Mouse (Mus musculus) frontal cortex, postnatal 14 days (tissue): ENCODE results near the gene H2-Oa.

Experiments used
- DNase-seq, 2 experiments: peaks; one replicate each; pipeline ENCODE4 v3.0.0; 2022; ENCODE audit warnings: low spot score in 2 of 2

The H2-Oa gene

DNA sequence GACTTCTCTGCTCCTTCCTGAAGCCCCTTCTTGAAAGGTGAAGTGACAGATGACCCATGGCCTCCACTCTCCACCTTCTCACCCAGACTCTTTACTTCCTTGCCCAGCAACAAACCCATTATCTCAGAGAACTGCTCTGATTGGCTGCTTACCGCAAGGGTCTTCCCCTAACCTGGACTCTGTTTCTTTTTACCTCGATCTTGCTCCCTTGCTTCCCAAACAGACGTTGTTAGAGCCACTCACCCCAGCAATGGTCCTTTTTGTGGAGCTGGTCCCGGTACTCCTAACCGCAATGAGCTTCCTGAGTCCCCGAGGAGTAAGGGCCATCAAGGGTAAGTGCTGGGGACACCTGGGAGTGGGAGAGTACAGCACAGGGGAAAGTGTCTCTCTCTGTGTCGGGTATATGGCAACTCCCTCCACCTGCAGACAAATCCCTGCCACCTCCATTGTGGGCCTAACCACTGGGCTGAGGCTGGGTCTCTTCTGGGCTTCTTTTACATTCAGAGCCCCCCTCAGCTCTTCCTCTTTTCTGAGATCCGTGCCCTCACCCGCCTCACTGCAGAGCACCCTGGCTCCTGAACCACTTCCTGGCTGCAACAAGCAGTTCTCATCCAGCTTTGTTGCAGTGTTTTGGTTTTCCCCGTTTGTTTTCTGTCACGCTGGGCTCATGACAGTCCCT is at the start of gene H2-Oa:
Gene H2-Oa (plus strand): TSS at position 144 of the 679 bp plus-strand sequence.
- no peak for DNase-seq

DNA sequence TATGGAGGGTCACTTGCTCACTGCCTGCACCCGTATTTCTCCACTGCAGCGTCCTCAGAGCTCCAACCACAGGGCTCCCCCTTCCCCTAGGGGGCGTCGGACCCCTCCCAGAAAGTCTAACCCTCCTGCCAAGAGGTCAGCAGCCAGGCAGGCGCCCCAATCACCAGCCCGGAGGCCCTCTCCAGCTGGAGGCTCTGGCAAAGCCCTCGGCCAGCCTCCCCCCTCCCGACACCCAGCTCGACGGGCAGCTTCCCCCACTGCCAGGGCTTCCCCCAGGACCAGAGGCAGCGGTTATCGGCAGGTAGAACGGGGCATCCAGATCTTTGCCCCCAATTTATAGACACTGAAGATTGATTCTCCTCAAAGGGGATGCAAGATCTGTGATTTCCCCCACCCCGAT is 46.2 kb upstream of the H2-Oa start:
- DNase-seq, result no peak

DNA sequence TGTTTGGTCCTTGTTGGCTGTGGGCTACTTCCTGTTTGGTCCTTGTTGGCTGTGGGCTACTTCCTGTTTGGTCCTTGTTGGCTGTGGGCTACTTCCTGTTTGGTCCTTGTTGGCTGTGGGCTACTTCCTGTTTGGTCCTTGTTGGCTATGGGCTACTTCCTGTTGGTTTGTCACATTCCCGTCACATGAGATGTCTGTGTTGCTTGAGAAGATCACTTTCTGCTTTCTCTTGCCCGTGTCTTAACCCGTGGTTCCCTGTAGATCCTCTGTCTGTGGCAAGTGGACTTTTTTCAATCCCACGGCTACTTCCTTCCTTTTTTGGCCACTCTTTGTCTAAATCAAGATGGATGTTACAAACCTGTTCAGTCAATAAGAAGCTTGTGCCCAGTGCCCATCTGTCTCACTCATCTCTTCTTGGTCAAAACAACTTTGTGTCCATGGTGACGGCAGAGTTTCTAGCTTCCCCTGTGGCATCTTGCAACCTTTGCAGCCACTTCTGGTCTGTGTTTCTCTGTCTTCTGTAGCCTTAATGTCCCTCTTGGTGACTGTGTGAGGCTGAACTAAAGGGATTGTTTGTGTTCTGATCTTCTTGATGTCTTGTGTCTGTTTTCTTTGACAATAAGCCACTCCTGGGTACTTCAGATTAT is 44.6 kb upstream of the H2-Oa start:
- no peak for DNase-seq

DNA sequence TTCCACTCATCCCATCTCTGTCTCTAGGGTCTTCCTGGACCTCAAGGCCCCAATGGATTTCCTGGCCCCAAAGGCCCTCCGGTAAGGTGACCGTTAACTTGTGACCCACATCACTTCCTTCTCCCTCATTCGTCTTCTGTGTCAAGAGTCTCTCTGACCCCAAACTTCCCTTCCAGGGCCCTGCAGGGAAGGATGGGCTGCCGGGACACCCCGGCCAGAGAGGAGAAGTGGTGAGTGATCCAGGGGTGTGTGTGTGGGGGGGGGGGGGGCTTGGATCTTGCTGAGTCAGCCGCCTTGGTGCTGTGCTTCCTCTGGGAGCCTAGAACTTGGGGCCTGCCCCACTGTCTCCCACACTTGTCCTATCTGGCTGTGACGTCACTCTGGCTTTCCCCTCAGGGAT is 34.9 kb upstream of the H2-Oa start:
- DNase-seq, result no peak

DNA sequence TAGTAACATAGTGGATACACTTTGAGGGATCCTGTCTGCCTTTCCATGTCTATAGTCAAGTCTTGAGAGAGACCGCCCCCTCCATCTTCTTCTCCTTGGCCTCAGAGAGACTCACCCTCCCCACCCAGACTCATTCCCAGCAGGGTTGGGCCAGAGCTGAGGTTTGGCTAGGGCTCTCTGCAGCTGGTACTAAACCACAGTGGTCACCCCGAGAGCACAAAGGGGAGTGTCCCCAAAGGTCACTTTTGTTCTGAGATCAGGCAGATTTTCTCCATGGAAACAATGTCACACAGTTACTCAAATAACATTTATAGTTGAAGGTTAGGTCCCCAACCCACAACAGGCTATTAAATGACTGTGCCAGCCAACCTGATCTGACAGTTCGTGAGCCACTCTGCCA is 23.3 kb upstream of the H2-Oa start:
- no peak for DNase-seq

DNA sequence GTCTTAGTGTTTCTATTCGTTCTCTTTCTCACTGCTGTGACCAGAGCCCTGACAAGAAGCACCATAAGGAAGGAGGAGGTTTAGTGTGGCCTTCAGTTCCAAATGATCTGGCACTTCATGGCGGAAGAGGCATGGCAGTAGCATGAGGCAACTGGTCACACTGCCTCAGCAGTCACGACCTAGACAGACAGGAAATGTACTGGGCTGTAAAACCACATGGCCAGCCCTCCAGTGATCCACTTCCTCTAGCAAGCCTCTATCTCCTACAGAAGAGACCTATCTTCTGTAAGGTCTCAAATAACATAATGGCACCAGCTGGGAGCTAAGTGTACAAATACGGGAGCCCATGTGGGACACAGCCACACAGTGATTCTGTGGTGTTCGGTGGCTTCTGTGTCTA is 20.0 kb upstream of the H2-Oa start:
- no peak for DNase-seq

DNA sequence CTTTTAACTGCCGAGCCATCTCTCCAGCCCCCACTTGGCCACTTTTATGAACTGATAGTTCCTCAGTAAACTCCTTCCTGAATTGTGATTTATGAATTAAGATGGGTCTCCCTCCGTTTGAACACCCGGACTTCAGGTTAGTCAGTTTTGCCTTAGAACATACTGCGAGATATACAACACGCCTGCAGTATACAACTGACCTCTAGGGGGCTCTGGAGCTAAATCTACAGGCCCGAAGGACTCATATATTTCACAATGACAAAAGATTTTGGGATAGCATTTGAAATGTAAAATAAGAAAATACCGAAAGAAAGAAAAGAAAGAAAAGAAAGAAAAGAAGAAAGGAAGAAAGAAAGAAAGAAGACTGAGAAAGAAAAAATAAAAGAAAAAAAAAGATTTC is 16.9 kb upstream of the H2-Oa start:
- DNase-seq, result peak in 1 of 2 experiments; percentile 59

DNA sequence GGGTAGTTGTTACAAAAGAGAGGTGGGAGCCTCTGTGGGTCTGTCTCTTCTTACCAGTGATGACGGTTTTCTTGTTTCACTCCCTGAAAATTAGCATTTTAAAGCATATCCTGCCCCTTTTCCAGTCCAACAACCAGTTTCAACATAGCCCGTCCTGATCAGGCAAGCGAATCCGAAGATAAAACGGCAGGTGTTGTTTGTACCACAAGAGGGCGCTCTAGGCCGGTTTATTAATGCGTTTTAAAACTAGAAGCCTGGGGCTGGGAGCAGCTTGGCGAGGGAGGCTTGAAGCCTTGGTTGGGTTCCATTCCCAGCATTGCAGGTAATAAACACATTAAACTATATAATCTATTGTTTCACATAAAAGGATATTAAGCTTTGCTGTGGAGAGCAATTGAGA is 14.6 kb upstream of the H2-Oa start:
- peak; percentile 32 to 66 for DNase-seq

DNA sequence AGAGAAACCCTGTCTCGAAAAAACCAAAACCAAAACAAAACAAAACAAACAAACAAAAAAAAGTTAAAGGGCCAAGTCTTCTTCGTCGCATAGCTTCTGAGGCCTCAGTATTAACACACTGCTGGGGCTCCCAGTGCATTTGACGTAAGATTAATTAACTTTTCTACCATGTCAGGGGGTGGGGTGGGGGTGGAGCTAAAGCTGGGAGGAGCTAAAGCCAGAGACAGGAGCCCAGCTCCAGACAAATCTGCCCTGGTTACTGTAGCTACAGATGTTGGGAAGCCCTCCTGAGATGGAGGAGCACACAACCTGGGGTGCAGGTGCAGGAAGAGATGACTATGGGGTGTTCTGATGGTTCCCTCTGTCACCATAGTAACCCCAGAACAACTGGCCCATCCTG is 14.0 kb upstream of the H2-Oa start:
- no peak for DNase-seq

DNA sequence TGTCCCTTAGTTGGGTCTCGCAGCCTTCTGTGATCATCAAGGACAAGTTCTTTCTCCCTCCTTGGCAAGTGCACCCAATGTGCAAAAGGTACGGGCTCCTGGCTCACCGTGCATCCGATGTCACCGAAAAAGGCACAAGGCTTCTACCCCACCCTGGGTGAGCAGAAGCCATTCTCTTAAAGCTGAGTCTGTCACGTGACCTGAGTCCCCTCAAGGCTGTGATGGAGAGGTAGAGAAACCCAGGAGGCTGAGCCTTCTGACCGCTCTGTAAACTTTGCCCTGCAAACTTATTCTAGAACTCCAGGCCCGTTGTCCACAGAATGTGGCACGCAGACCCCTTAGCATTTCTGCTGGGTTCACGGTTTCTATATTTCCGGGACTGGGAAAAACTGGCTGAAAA is 13.1 kb upstream of the H2-Oa start:
- DNase-seq, result no peak

DNA sequence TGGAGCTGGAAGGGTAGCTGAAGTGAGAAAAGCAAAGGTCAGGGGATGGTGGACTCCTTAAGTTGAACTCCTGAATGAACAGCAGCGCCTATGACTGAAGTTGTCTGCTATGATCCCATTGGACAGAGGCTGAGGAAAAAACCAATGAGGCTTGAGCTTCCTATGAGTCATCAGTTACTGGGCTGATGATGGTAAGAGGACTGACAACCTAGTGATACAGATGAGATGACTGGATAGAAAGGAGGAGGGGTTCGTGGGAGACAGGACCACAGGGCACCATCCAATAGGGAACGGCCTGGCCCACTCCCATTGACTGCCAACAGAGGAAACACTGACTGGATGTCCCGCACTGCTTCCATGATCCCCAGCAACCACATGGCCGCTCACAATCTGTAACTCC is 12.5 kb upstream of the H2-Oa start:
- peak in 1 of 2 experiments; percentile 14 for DNase-seq

DNA sequence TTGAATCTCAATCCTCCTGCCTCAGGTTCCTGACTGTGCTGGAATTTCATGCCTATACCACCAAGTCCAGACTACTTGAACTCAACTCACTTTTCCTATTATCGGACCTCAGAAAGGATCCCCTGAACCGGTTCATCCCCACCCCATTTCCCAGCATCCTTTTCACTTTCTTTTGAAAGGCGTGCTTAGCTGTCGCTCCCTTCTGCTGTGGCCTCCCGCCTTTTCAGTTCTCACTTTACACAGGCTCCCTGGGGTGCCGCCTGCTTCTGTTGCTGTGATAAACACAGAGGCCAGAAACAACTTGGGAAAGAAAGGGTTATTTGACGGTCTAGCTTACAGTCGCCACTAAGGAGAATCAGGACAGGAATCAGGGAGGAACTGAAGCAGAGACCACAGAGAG is 9.0 kb upstream of the H2-Oa start:
- no peak for DNase-seq

DNA sequence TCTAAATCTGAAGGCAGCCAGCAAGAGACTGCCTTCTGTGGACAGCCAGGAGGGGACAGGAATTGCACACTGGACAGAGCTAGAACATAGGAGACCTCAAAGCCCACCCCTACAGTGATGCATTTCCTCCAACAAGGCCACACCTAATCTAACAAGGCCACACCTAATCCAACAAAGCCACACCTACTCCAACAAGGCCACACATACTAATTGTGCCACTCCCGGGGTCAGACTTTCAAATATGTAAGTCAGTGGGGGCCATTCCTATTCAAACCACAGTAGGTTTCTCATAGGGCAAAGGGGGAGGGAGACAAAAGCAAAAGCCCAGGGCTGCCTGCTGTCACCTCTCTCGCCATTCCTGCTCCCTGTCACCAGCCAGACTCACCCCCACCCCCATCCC is 4.8 kb upstream of the H2-Oa start:
- no peak for DNase-seq

DNA sequence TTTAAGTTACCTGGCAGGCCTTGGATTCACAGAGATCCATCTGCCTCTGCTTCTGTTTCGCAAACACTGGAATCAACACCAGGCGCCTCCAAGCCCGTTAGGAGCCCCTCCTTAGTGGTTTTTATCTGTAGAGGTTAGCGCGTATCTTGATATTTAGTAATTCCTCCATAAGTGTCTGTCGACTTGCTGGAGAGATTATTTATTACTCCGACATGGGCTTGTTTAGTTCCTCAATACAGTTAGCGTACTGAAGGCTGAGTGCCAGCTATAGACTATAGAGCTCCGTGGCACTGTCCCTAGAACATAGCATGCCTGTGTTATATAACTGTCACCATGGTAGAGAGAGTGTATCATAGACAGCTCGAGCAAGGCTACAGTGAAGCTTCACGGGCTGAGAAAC is 4.0 kb upstream of the H2-Oa start:
- DNase-seq, result no peak

DNA sequence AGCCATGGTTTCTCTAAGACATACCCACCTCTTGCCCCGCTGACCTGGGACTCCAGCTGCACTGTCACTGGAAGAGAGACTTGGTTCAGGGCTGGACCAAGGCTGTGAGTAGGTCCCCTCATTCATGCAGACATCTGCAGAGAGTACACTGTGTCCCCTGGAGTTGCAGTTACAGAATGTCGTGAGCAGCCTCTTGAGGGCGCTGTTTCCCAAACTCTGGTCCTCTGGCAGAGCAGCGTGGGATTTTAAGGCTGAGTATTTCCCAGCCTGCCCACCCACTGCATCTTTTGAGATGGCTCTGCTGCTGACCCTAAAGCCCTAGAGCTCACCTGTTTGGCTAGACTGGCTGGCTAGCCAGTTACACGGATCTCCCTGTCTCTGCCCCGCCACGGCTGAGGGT is 1.2 kb upstream of the H2-Oa start:
- no peak for DNase-seq

DNA sequence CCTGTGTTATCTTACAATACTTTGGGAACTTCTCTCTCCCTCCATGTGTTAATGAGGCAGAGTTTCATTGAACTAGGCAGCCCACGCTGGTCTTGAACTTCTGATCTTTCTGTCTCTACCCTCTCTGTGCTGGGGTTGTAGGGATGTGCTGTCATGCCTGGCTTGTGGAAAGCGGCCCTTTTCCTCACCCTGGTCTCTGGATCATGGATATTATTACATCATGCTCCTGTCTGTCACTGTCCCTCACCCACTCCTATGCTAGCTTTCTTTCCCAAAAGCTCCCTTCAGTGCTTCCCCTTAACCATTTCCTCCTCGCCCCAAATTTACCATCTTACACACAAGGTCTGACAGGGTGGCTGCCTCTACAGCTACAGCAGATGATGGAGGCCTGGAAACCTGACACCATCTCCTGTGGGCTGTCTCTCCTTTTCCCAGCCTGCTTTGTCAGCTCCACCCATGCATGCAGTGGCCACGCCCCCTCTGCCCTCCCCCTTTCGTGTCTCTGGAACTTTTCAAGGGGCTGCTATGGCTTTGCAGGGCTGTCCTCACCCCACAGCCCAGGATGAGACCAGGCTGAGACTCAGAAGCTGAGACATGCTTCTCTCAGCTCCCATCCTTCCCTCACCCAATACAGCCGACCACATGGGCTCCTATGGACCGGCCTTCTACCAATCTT is 1.2 kb downstream of the H2-Oa start:
- DNase-seq, result no peak

DNA sequence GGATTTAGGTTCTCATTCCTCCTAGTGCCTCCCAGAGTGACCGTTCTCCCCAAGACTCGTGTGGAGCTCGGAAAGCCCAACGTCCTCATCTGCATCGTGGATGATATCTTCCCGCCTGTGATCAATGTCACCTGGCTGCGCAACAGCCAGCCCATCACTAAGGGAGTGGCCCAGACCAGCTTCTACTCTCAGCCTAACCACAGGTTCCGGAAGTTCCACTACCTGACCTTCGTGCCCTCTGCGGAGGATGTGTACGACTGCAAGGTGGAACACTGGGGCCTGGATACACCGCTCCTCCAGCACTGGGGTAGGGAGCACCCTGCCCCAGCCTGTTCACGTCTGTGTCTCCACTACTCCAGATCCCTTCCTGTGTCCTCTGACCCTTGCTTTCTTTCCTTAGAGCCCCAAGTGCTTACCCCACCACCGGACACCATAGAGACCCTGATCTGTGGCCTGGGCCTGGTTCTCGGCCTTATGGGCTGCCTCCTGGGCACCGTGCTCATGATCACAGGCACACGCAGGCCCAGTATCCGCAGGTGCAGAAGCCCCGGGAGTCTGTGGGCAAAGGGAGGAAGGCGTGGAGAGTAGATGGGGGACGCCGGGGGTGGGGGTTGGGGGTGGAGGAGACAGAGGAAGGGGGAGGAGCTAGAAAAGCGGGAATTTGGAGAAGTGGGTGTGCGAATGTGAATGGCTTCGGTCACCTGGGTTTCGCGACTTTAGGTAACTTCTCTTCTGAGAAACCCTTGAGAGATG is 2.3 kb downstream of the H2-Oa start:
- DNase-seq, result no peak

DNA sequence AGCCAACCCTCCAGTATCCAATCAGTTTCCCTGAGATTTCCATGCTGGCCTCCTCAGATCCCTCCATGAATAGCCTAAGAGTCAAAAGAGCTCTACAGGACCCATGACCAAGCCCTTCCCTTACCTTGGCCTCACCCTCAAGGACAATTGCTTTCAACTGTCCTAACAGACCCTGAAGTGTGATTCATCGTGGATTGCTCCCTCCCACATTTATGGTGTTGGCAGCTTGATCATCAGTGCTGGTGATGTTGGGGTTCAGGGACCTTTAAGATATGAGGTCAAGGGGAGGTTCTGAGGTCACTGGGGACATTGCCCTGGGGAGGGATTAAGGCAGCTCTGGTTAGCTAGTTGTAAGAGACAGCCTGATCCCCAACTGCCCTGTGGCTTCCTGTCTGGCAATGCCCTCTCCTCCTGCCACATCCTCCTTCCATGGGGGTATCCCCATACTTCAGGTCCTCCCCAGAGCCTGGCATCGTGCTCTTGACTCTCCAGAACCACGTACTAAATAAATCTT is 4.4 kb downstream of the H2-Oa start:
- DNase-seq, result no peak

DNA sequence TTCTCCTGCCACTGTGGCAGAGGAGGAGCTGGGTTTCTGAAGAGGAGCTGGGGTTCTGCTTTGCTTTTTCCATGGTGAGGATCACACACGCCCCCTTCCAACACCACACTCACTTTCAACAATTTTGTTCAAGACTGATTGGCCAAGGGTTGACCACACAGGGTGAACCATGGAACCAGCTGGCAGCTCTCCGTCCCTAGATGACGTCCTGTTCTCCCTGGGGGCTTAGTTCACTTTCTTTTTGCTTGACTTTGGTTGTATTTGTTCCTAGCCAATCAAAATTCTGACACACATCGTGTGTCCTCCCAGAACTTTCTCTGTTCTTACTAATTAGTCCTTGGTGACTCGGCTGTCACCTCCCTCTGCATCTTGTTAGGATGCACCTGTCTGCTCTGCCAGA is 5.1 kb downstream of the H2-Oa start:
- no peak for DNase-seq

DNA sequence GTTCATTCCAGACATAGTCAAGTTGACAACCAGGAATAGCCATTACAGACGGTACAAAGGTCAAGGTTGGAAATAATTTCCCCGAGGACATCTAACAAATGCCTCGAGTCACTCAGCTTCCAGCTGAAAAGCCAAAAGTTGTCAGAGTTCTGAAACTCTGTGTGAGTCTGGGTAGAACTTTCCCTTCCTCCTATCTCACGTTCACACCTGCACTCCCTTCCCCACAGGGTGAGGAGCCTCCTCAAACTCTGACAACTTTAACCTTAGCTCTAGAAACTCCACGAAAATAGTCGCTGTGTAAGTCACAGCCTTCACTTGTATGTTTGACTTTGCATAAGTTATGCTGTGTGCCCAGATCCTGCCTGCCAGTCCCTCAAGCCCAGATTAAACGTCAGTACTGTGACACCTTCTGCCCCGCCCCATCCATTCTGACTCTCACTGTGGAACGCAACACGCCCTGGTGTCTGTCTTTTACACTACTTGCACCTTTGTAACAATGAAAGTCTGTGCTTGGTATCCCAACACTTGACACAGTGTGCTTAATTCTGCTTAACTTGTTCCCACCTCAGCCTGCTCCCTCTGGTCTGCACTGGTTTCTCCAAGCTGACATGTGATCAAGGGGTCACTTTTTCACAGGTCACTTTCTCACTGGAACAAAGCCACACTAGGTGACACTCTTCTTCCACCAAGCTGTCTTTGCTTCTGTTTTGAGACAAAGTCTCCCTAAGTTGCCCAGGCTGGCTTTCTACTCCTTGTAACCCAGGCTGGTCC is 6.8 kb downstream of the H2-Oa start:
- DNase-seq, result no peak

DNA sequence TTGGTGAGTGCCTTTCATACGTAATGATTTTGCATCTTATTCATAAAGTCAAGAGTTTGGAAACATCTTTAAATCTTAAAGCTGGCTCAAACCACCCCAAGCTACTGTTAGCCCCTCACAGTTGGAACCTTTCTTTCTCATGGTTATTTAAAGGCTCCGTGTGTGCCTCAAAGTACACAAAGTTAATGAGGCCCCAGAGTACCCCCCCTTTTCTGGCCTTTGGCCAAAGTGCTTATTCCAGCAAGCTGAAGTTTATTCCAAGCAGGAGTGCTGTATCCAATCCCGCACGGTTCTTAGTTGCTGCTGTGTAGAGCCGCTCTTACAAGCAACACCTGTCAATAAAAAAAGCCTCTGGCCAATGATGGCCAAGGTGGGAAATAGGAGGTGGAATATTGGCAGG is 7.4 kb downstream of the H2-Oa start:
- no peak for DNase-seq

DNA sequence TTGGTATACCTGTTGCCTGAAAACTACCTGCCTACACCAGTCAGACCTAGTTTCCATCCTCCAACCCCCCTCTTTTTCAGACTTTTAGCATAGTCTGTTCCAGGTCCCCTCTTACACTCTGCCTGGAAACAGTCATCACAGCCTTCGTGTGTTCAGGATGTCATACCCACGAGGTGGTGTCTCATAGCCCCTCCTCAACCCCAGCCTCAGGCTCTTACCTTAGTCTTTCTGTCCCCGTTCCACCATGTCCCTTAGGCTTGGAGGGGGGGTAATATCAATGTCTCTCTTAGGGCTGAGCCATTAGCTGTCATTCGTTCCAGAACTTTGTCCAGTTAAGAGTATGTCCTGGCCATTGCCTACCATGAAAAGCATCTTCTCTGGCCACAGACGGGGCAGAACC is 9.0 kb downstream of the H2-Oa start:
- no peak for DNase-seq
